Mouse (Mus musculus) lung, embryonic 14.5 days (tissue): Measurements from ENCODE around the gene Dnajc24. TPM values are rescaled to one million over a fixed set of nuclear protein-coding genes. Genes with fewer than 3 reads are reported as not detected.
A peak's percentile ranks its signal among the peaks of the same experiment; 100 is the strongest.

Source experiments
- ATAC-seq: fragments of 200-750 bp; cut with Nextera tagmentation; 2 replicates; pipeline ENCODE4 v1.8.0; 2017; ENCODE audit warnings: mild to moderate bottlenecking, moderate TSS enrichment, moderate library complexity; ENCODE audit not compliant: insufficient read depth
- DNase-seq: peaks from one replicate; pipeline ENCODE4 v3.0.0-alpha.2; 2015
- H3K27ac ChIP-seq: fragments of 300-500 bp; sonication (generic); 2 replicates; pipeline ENCODE4 v1.5.1; 2014; ENCODE audit warnings: low read depth, mild to moderate bottlenecking, moderate library complexity
- H3K27me3 ChIP-seq: fragments of 300-500 bp; sonication (generic); 2 replicates; pipeline ENCODE4 v1.6.1; 2014; ENCODE audit warnings: low read length, control low read depth; ENCODE audit not compliant: insufficient read depth
- H3K36me3 ChIP-seq: fragments of 300-500 bp; sonication (generic); 2 replicates; pipeline ENCODE4 v1.6.1; 2014; ENCODE audit warnings: control low read depth; ENCODE audit not compliant: insufficient read depth
- H3K4me1 ChIP-seq: fragments of 300-500 bp; sonication (generic); 2 replicates; pipeline ENCODE4 v1.6.1; 2014; ENCODE audit warnings: antibody characterized with exemption, control low read depth; ENCODE audit not compliant: insufficient read depth
- H3K4me2 ChIP-seq: fragments of 300-500 bp; sonication (generic); 2 replicates; pipeline ENCODE4 v1.6.1; 2014; ENCODE audit warnings: mild to moderate bottlenecking
- H3K4me3 ChIP-seq: fragments of 300-500 bp; sonication (generic); 2 replicates; pipeline ENCODE4 v1.5.1; 2014; ENCODE audit warnings: low read depth, low read length
- H3K9ac ChIP-seq: fragments of 300-500 bp; sonication (generic); 2 replicates; pipeline ENCODE4 v1.6.1; 2014
- H3K9me3 ChIP-seq: fragments of 300-500 bp; sonication (generic); 2 replicates; pipeline ENCODE4 v1.6.1; 2016; ENCODE audit warnings: low read depth, low read length, control low read depth
- CTCF ChIP-seq: IDR thresholded peaks from 2 replicates; pipeline ENCODE4 v1.5.1; 2016; ENCODE audit warnings: antibody characterized with exemption, low read depth
- WGBS: fragments of 180-500 bp; shearing (Covaris S2); extraction: QIAGEN DNeasy Blood & Tissue Kit; methylation state at CpG from one replicate; pipeline ENCODE4 v1.1.7; 2014; 5-methylcytosine and 5-hydroxymethylcytosine counted together
- polyA plus RNA-seq: library from polyadenylated mRNA; unstranded; fragments of >200 nt; fragmentation: Nextera tagmentation; extraction: Ambion mirVana; gene quantifications from 2 replicates; pipeline ENCODE4 v1.2.1, GENCODE M21; 2014

The Dnajc24 gene
- polyA plus RNA-seq = 36.0 and 38.1 TPM in 2 replicates

DNA sequence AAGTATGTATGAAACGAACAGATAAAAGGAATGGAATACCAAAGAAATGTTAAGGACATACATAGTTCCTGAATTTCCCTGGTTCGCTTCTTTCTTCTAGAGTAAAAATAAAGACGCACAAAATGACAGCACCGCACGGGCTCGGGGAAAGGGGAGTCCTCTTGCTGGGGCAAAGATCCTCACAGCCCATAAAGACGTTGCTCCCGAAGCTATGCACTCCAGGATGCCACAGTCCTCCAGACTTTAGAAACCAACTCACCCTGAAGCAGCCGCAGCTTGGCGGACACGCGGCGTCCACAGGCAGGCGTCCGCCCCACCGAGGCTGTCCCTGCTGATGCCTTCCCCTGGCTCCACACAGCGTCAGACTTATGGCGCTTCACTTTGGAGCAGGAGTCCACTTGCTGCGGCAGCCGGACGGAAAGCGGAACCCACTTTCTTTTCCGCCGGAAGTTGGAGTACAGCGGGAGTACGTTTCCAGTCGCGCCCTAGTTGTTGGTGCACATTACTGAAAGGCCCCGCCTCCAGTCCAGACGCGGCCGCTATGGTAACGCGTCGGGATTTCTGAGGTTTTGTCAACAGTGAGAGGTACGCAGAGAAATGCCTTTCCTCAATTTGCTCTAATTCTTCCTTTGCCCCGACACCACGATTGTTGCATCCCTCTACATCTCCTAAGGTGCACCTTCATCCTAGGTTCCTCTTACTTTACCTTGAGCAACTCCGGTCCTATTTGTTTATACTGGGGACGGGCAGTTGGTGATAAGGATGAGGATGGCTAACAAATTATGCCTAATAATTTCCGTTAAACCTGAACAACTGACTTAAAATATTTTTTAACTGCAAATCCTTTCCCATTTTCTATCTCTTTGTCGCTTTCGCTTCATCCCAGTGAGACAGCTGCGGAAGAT is at the start of gene Dnajc24:
Gene Dnajc24 (minus strand): TSS at position 715 of the 905 bp plus-strand sequence.
- H3K27ac ChIP-seq = peak within 1 kb of the TSS; percentile 73; the same call in 1 of the 2 replicates
- peak within 1 kb of the TSS; percentile 52 for H3K4me2 ChIP-seq
- ATAC-seq (peak; percentile 99), DNase-seq (peak; percentile 96)
- no peaks in the 10 kb centered on the region for H3K36me3 ChIP-seq
- no peaks in the 10 kb centered on the region for H3K9me3 ChIP-seq
- no peak for TF ChIP-seq CTCF
- 2% methylated on average over 44 of the region's 44 CpGs for WGBS
- no peaks in the 10 kb centered on the region for H3K4me1 ChIP-seq
- no peaks in the 10 kb centered on the region for H3K27me3 ChIP-seq
- peak within 1 kb of the TSS; percentile 70 for H3K9ac ChIP-seq
- peak within 1 kb of the TSS; percentile 71 for H3K4me3 ChIP-seq

DNA sequence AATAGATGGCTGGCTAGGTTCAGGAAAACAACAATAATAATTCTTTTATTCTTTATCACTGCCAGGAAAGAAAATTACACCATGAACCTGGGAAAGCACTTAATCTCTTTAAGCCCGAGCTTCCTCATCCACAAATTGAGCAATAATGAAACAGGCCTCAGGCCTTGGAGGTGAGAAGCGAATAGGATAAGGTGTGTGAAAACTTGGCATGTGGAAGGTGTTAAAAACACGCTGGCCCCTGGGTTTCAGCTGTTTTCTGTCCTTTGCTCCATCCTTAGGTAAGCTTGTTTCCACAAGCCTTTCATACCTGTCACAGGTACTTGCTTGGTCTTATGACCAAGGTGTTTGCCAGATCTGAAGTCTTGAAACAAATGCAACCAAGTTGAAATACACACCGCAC is 43.3 kb upstream of the Dnajc24 start:
- DNase-seq (no peak), ATAC-seq (no peak)
- no peak for TF ChIP-seq CTCF
- no peak overlapping the region for H3K27ac ChIP-seq
- H3K4me1 ChIP-seq = no peaks in the 10 kb centered on the region
- H3K9me3 ChIP-seq = no peaks in the 10 kb centered on the region
- no peak overlapping the region for H3K4me2 ChIP-seq
- no peaks in the 10 kb centered on the region for H3K27me3 ChIP-seq
- H3K4me3 ChIP-seq = no peak overlapping the region
- 79% methylated on average over 4 of the region's 4 CpGs for WGBS
- H3K9ac ChIP-seq = no peak overlapping the region
- H3K36me3 ChIP-seq = no peaks in the 10 kb centered on the region

DNA sequence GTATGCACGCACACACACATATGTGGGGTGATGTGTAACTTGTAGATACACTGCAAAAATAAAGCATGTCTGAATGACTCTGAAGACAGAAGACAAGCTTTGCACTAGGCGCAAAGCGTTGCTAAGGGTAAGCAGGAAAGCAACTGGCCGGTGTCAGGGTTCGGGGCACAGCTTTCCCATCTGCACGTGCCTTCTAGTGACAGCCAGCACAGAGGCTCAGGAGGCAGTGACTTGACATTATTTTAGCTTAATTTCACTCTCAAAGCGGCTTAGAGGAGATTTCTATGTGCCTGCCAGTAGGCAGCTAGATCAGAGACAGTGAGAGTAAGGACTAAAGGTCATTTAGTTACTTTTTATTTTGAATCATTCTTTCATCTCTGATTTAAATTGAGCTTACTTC is 39.1 kb upstream of the Dnajc24 start:
- Histone ChIP-seq H3K9ac (no peak overlapping the region), H3K4me3 (no peak overlapping the region), H3K27ac (no peak overlapping the region), H3K9me3 (no peaks in the 10 kb centered on the region), H3K4me1 (no peaks in the 10 kb centered on the region), H3K27me3 (no peaks in the 10 kb centered on the region), H3K4me2 (no peak overlapping the region), H3K36me3 (no peaks in the 10 kb centered on the region)
- ATAC-seq (no peak), DNase-seq (no peak)
- WGBS = 70% methylated on average over 7 of the region's 7 CpGs
- TF ChIP-seq CTCF = no peak

DNA sequence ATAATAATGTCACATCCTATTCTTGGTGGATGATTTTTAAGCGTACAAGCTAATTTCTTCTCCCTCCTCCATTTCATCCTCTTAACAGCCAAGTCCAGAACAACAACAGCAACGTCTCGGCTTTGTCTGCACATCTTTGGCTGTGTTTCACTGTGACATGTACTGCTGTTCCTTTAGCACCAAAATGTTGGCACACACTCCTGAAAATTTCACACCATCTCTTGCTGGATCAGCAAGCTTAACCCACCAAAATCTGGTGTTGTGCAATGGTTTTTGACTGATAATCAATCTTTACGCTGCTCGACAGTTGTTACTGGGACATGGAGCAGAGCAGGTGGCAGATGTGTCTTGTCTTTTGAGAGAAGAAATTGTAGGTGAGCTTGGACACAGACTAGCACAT is 38.6 kb upstream of the Dnajc24 start:
- H3K4me3 ChIP-seq = no peak overlapping the region
- no peak overlapping the region for H3K4me2 ChIP-seq
- no peaks in the 10 kb centered on the region for H3K4me1 ChIP-seq
- ATAC-seq (no peak), DNase-seq (no peak)
- H3K27me3 ChIP-seq = no peaks in the 10 kb centered on the region
- no peak overlapping the region for H3K9ac ChIP-seq
- no peak overlapping the region for H3K27ac ChIP-seq
- no peak for TF ChIP-seq CTCF
- no peaks in the 10 kb centered on the region for H3K9me3 ChIP-seq
- no peaks in the 10 kb centered on the region for H3K36me3 ChIP-seq
- 81% methylated on average over 5 of the region's 5 CpGs for whole genome bisulfite sequencing

DNA sequence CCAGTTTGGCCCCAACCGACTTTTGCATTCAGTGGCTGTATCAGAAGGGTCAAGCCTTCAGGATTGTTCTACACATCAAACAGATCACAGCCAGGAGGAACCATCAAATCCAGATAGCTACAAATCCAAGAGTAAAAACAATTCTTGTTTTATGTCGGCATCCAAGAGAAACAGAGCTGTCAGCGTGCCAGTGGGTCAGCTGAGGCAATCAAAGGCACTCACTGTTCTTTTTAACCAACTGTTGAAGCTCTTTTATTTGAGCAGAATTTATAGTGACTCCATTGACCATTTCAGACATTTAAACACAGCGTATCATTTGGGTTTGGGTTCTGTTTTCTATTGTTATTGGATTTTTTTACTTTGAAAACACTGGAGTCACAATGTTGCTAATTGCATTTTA is 34.9 kb upstream of the Dnajc24 start:
- Histone ChIP-seq H3K9me3 (no peaks in the 10 kb centered on the region), H3K4me3 (no peak overlapping the region), H3K36me3 (no peaks in the 10 kb centered on the region), H3K4me1 (no peaks in the 10 kb centered on the region), H3K4me2 (no peak overlapping the region), H3K27ac (no peak overlapping the region), H3K27me3 (no peaks in the 10 kb centered on the region), H3K9ac (no peak overlapping the region)
- DNase-seq = no peak
- no peak for TF ChIP-seq CTCF
- no peak for ATAC-seq
- WGBS = 68% methylated on average over 4 of the region's 4 CpGs

DNA sequence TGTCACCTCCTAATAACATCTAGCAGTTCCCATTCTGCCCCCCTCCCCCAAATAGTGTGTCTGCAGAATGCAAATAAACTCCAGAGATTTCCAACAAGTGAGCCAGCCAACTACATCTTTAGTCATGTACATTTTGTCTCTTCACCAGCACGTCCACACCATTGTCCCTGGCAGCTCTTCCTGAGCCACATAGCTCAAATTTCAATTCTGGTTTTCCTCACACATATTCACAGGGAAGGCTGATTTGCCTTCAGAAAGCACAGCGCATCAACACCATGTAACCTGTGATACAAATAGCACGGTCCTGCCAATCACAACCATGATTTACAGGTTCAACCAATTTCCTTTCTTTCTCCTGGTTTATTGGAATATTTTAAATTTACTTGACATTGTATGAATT is 21.5 kb upstream of the Dnajc24 start:
- no peak for TF ChIP-seq CTCF
- Histone ChIP-seq H3K36me3 (no peaks in the 10 kb centered on the region), H3K4me2 (no peak overlapping the region), H3K4me3 (no peak overlapping the region), H3K4me1 (no peaks in the 10 kb centered on the region), H3K9ac (no peak overlapping the region), H3K27ac (no peak overlapping the region), H3K9me3 (no peaks in the 10 kb centered on the region), H3K27me3 (no peaks in the 10 kb centered on the region)
- 58% methylated on average over 3 of the region's 3 CpGs for WGBS
- DNase-seq (no peak), ATAC-seq (no peak)

DNA sequence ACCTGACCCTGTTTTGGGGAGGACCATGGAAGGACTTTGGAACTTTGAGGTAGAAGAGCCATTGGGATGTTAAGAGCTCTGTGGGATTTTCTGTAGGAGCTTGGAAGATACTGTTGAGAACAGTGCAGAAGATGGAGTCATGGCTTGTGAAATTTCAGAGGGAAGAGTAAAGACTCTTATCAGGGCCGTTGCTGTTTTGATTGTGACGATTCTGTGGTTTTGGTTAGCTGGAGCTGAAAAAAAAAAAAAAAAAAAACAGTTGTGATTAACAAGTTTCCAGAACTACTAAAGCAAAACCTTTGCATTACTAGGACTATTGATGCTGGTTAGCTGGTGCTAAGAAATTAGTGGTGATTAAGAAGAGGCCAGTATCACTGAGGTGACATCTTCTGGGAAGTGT is 5.1 kb upstream of the Dnajc24 start:
- 73% methylated on average over 2 of the region's 2 CpGs for WGBS
- H3K4me2 ChIP-seq = no peak overlapping the region

More for the DNA sequence above, 5.1 kb upstream of the Dnajc24 start:
- no peak for ATAC-seq
- Histone ChIP-seq H3K27ac (no peak overlapping the region), H3K4me1 (no peaks in the 10 kb centered on the region), H3K27me3 (no peaks in the 10 kb centered on the region), H3K9me3 (no peaks in the 10 kb centered on the region), H3K9ac (no peak overlapping the region), H3K36me3 (no peaks in the 10 kb centered on the region), H3K4me3 (no peak overlapping the region)
- TF ChIP-seq CTCF = no peak
- no peak for DNase-seq
